Mouse (Mus musculus): Measurements from ENCODE around the gene Kng2.
"Not testable (repeated sequence)": the region's sequence is repeated elsewhere in the genome, so short reads cannot be mapped to it uniquely, and the experiment has no call there.

Gene Kng2

DNA sequence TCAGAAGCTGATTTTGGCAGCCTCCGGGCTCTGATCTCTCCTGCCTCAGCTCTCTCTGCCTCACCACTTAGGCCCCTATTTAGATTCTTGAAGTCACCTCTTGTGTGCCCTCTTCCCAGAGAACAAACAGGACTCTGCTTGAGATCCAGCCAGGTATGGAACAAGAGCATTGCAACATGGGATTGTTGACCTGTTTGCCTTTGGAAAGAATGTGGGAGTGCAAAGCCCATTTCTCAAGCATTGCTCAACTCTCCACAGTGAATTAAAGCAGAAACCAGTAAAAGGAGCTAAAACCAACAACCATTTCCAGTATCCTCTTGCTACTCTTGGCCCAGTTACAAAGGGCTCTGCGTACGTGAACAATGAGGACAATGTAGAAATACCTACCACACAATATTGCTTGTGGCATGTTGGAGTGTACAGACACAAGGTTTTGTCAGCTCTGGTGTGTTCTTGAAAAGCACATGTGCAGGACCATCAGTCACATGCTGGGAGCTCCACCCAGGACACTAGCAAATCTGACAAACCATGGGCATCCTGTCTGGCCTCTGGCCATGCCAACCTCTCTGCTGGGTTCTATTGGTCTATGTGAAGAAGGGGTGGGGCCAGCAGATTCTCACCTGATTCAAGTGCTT is at the start of gene Kng2:
Gene Kng2 (minus strand): TSS at position 517 of the 635 bp plus-strand sequence.
- DNase-seq: not testable (repeated sequence)

DNA sequence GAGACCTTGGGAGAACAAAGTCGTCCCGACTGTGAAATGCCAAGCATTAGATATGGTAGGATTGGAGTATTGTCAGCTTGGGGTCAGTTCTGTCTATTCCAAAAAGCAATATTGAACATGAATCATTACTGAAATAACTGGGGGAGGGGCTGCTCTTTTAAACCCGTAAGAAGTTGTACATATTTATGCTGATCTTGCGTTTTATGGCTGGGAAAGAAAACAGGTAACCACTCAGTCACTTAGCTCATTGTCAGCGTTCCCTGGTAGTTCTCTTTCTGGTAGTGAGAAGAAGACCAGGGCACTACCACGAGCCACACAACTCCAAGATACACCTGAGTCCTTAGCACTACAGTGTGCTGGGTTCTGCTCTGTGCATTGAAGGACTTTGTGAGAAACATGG is 48.2 kb upstream of the Kng2 start:
- DNase-seq: not testable (repeated sequence)

DNA sequence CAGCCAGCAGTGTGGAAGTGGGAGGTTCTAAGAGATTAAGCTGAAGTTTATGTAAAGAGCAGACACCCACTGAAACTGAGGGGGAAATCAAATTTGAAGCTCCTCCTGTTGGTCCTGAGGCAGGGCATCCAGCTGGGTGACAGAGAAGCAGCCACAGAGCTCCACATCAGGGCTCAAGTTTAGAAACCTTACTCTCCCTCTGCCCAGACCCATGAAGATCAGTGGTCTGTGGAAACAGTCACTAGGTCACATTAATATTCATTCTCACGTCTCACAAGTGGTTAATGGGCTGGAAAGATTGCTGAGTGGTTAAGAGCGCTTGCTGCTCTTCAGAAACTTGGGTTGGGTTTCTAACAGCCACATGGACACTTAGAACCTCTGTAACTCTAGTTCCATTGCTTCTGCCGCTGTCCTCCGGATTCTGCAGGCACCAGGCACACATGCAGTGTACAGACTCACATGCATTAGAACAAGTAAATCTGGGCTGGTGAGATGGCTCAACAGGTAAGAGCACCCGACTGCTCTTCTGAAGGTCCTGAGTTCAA is 31.6 kb upstream of the Kng2 start:
- not testable (repeated sequence) for DNase-seq

DNA sequence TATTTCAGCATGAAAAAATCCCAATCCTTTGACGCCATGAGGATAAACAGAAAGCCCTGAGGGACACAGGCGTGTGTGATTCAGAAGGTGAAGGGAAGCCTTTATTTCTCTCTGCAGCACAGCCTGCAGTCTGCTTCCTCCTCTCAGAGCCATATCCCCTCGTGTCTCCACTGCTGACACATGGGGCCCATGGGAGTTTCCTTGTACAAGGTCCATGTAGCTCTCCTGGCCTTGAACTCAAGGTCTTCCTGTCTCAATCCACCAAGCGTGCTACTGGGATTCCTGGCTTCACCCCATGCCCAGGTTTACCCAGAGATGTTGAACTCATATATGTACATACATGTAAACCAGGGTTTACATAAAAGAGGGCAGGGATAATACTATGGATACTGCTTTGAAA is 30.3 kb upstream of the Kng2 start:
- DNase-seq: not testable (repeated sequence)

DNA sequence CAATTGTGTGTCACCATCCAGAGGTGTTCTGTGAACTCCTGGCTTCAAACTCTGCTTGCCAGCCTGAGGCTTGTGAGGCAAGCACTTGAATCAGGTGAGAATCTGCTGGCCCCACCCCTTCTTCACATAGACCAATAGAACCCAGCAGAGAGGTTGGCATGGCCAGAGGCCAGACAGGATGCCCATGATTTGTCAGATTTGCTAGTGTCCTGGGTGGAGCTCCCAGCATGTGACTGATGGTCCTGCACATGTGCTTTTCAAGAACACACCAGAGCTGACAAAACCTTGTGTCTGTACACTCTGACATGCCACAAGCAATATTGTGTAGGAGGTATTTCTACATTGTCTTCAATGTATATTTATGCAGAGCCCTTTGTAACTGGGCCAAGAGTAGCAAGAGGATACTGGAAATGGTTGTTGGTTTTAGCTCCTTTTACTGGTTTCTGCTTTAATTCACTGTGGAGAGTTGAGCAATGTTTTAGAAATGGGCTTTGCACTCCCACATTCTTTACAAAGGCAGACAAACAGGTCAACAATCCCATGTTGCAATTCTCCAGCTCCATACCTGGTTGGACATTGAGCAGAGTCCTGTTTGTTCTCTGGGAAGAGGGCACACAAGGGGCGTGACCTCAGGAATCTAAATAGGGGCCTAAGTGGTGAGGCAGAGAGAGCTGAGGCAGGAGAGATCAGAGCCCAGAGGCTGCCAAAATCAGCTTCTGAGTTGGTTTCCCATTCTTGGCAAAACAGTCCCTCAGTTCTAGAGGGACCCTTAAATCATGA is 28.6 kb upstream of the Kng2 start, which contains the start of gene Kng1:
Gene Kng1 (plus strand): TSS at position 198 of the 780 bp plus-strand sequence.
- DNase-seq: not testable (repeated sequence)

DNA sequence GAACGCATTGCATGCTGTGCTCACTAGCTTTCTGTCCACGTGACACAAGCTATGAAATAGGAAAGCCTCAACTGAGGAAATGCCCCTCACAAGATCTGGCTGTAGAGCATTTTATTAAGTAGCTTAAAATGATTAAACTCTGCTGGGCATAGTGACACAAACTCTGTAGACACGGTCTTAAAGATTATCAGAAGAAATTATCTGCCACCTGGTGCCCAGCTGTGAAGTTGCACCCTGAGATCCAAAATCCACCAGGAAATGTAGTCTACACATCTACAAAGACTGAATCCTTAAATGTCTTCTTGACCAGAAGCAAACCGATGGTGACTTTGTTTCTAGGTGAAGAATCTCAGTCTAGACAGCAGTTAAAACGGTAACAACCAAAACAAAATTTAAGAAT is 17.0 kb upstream of the Kng2 start:
- DNase-seq: no peak

DNA sequence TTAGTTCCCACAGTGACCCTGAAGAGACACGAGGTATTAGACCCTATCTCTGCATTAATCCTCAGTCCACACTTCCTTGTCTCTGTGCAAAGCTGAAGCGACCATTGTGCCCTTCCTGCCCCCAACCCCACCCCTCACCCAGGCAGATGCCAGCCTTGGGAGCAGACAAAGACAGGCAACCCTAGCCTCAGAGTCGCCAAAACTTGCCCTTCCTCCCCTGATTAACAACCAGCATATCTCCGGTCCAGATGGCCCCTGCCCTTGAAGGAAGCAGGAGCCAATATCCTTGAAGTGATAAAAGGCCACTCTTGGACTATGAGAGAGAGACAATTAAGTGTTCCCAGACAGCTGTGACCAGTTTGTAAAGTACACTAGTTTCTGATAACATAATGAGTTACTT is 11.6 kb upstream of the Kng2 start:
- DNase-seq: no peak

DNA sequence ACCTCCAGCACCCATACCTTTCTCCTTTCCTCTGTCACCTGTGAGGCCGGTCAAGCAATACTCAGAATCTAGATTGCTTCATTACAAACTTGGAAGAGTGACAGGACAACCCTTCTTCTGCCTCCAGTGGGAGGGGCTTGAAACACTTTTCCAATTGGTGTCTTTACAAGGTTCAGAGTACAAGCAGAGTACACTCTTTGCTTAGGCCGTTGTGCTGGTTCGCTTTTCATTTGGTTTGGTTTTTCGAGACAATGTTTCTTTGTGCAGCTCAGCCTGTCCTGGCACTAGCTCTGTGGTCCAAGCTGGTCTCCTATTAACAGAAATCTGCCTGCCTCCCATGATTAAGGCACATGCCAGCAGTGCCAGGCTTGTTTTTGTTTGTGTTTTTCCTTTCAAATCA is 10.0 kb upstream of the Kng2 start:
- DNase-seq: no peak

DNA sequence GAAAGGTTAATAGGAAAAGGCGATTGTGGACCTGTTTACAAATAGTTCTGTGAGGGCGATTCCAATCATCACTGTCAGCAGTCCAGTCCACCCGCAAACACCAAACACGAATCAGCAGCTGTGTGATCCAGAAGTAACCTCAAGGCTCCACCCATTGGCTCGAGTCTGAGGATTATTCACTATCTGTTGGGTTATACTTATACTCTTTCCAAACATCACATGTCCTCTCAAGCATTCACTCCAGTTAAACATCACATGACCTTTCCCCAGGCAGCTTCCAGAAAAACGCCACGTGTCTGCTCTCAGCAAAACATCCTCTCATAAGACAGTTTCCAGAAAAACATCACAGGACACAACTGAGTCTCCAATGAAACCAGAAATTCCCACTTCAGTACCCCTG is 8.5 kb upstream of the Kng2 start:
- no peak for DNase-seq

DNA sequence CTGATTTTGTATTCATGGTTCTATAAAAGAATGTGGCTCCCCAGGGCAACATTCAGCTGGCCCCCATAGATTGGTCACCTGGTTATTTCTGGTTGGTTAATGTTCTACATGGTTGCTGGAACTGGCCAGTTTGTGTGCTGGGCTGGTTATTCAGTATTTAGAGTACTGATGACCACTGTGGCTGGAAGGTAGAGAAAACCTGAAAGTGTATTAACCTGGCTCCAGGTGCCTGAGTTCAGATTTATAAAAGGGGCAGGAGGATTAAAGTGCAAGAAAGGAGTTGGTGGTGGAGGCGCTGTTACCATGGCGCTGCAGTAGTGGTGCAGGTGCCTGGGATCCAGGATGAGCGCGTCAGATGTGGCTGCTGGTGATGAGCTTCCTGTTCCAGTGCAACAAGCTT is 4.4 kb upstream of the Kng2 start:
- no peak for DNase-seq

DNA sequence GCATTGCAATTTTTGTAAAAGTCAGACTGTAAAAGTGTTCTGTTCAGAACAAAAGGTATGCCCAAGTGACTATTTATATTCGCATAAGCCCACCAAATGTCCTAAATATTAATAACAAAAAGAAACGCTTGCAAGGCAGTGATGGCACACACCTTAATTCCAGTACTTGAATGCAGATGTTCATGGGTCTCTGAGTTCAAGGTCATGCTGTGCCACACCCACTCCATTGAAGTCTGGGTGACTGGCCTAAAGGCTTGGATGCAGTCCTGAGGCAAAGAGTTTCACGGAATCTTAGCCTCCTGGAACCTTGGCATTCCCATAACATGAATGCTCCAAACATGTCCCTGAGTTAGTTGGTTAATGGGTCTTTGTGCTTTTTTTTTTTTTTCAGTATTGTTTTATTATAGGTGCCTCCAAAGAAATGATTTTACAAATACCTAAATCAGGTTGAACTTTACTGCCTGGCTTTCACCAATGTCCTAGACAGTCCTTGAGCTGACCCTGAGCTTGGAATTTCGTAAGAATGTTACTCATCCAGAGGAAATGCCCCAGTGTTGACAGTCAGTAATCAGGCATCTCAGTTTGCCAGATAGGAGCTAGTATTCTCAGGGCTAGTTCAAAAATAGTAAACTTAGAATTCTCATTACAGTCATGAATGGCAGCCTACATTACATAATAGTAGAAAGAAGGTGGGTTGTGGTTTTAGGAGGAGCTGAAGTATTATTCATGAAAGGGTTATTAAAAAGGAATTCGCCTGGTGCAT is 1.6 kb upstream of the Kng2 start:
- DNase-seq: no peak

DNA sequence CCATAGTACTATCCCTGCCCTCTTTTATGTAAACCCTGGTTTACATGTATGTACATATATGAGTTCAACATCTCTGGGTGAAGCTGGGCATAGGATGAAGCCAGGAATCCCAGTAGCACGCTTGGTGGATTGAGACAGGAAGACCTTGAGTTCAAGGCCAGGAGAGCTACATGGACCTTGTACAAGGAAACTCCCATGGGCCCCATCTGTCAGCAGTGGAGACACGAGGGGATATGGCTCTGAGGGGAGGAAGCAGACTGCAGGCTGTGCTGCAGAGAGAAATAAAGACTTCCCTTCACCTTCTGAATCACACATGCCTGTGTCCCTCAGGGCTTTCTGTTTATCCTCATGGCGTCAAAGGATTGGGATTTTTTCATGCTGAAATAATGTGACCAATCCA is 1.9 kb downstream of the Kng2 start:
- not testable (repeated sequence) for DNase-seq

DNA sequence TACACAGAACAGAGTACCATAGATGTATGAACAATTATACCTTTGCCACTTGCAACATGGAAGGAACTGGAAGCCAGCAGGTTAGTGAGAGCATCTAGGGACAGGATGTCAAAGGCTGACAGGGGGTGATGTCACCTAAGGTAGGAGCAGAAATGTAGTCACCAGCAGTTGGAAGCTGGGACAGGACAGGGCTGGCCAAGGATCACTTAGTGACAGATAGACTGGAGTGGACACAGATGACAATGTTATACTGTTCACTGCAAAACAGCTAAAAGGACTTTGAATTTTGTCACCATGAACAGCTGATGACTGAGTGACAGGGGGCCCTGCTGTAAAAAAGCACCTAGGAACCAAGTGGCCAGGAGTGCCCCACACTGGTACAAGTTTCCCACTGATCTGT is 2.7 kb downstream of the Kng2 start:
- DNase-seq: no peak

DNA sequence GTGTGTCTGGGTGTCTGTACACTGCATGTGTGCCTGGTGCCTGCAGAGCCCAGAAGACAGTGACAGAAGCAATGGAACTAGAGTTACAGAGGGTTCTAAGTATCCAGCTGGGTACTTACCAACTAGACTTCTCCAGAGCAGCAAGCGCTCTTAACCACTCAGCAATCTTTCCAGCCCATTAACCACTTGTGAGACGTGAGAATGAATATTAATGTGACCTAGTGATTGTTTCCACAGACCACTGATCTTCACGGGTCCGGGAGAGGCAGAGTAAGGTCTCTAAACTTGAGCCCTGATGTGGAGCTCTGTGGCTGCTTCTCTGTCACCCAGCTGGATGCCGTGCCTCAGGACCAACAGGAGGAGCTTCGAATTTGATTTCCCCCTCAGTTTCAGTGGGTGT is 4.2 kb downstream of the Kng2 start:
- DNase-seq: no peak

DNA sequence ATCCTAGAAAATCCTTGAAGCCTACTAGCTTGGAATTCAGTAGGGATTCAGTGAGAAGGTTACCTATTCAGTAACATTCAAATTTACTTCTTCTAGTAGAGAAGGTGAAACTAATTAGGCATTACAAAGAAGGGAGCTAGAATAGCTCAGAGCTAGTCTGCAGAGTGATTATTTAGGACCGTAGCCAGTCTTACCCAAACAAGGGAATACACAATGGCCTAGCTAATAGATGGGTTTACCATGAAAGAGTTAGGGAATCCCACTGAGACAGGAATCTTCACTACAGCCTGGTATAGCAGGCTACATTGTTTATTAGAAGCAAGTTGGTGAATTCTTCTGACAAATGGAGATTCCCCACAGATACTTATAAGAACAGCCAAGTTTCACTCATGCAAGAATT is 8.7 kb downstream of the Kng2 start:
- DNase-seq: not testable (repeated sequence)

DNA sequence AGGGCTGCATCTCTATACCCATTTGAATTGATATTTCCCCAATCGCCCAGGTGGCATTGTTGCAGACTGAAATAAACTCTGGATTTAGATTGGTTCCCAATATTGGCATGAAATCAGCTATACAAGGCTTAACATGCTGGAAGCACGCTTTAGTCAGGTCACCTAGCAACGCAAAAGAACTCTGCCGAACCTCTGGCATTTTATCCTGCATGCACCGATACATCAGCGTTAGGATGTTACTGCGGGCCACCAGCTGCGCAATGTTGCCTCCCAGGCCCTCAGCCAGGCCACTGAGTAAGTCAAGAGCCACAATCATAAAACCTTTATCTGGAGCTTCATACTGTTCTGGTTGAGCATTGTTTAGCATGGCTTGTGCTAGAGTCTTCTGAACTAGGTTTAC is 14.6 kb downstream of the Kng2 start:
- not testable (repeated sequence) for DNase-seq

DNA sequence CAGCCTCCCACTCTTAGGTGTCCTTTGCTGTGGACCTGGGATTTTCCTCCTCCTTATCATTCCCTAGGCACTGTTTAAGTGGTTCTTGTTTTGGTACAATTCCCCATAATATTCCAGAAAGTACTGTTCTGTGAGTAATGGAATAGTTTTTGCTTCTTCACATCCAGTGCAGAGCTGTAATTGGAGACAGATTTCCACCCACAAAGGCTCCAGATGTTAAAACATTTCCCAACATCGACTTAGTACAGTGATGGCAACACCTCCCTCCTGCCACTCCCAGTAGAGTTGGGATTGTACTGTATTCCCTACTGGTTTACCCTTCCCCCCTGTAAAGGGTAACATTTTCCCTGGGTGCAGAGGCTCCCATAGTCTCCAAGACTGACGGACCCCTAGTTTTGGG is 15.5 kb downstream of the Kng2 start:
- DNase-seq: not testable (repeated sequence)

DNA sequence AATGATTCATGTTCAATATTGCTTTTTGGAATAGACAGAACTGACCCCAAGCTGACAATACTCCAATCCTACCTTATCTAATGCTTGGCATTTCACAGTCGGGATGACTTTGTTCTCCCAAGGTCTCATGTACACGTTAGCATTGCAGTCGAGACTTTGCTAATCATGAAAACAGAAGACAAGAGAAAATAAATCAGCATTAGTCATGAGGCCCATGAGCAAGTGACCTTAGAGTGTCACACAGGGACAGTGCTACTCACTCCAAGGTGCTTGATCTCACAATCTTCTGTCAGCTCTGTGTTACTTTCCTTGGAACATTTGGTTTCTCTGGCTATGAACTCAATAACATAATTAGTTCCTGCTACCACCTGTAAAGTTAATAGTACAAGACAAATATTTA is 32.3 kb downstream of the Kng2 start:
- not testable (repeated sequence) for DNase-seq

DNA sequence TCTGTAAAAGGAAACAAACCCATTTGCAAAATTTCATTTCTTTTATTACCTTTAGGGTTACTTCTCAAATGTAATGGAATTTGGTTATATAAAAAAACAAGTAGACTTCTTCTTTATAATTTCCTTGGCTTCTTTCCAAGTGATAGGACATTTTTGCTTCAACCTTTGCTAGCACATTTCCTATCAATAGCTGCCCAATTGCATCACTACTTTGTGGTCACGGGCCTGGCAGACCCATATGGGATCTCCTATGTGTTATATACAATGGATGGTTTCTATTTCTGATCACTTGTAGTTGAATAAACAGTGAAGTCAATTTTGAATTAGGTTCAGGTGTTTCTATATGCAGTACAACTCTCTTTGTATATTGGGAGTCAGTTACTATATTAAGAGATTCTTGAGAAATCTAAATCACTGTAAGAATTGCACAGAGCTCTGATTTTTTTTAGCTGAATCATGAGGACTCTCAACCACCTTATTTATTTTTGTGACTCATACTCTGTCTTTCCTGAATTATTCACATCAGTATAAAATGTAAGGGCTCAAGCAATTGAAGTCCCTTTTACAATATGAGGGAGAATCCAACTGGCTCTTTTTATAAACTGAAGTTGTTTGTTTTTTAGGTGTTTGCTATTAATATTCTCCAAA is 61.8 kb downstream of the Kng2 start:
- no peak for DNase-seq

DNA sequence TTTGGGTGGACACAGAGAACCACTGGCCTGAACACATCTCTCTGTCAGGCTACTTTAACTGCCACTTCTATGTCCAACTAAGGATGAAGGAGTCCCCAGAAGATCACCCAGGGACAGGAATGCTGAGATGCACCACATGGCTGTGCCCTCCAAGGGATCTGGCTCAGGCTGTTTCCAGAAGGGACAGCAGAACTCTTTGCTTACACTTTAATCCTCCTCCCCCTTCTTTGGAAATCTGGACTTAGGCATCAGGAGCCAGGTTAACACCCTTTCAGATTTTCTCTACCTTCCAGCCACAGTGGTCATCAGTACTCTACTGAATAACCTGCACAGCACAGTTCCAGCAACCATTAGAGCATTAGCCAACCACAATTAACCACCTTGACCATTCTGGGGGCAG is 66.0 kb downstream of the Kng2 start:
- DNase-seq: no peak

DNA sequence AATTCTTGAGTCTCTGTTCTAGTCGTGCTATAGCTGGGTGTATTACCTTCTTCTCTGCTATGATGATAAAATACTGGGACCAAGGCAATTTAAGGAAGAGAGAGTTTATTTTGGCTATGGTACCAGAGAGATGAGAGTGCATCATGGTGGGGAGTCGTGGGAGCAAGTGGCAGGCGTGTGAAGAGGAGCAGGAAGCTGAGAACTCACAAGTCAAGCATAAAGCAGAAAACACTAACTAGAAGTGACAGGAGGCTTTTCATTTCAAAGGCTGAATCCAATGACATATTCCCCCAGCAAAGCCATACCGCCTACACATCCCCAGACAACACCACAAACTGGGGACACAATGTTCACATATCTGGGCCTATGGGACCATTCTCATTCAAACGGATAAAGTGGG is 67.0 kb downstream of the Kng2 start:
- DNase-seq: no peak

DNA sequence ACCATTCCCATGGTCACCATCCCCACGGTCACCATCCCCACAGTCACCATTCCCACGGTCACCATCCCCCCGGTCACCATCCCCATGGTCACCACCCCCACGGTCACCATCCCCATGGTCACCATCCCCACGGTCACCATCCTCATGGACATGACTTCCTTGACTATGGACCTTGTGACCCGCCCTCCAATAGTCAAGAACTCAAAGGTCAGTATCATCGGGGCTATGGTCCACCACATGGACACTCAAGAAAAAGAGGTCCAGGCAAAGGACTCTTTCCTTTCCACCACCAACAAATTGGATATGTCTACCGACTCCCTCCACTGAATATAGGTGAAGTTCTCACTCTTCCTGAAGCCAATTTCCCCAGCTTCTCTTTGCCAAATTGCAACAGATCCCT is 68.2 kb downstream of the Kng2 start:
- no peak for DNase-seq

DNA sequence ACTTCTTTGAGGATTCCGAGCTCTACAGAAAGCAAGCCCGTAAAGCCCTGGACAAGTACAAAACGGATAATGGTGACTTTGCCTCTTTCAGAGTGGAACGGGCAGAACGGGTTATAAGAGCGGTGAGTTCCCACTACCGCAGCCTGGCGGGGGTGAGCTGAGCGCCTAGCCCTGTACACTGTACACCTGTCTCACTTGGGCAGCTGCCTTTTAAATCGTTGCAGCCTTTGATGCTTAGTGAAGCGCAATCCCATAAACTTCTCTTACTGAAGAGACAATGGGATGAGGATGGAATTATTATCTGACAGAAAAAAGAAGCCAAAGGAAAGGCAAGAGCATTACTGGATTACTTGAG is 73.2 kb downstream of the Kng2 start:
- no peak for DNase-seq

Measured in right cerebral cortex, postnatal 14 days (tissue).